Mouse (Mus musculus) spleen, postnatal 14 days (tissue): Measurements from ENCODE around the gene Ank2.
"Not testable (repeated sequence)": the region's sequence is repeated elsewhere in the genome, so short reads cannot be mapped to it uniquely, and the experiment has no call there.

Source experiments
- DNase-seq, 2 experiments: peaks; one replicate each; pipeline ENCODE4 v3.0.0; 2021 to 2022; ENCODE audit warnings: low spot score in 2 of 2

The Ank2 gene

DNA sequence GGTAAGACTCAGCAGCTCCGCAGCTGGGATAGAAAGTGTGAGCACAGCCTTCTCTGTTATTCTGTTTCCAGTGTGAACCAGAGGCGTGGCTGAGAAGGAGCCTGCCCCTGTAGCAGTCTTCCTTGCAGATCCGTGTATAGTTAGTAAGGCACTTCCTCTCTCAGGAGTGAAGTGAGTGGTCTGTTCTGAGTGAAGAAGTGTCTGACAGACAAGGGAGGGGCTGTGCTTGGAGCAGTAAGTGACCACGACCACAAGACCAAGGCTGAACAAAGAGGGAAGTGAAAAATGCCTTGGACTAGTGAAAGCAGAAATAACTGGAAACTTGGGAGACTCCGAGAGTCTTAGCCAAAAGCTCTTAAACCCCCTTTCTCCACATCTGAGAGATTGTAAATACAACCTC, 143.9 kb downstream of the Ank2 start:
- peak in 1 of 2 experiments; percentile 2 for DNase-seq

DNA sequence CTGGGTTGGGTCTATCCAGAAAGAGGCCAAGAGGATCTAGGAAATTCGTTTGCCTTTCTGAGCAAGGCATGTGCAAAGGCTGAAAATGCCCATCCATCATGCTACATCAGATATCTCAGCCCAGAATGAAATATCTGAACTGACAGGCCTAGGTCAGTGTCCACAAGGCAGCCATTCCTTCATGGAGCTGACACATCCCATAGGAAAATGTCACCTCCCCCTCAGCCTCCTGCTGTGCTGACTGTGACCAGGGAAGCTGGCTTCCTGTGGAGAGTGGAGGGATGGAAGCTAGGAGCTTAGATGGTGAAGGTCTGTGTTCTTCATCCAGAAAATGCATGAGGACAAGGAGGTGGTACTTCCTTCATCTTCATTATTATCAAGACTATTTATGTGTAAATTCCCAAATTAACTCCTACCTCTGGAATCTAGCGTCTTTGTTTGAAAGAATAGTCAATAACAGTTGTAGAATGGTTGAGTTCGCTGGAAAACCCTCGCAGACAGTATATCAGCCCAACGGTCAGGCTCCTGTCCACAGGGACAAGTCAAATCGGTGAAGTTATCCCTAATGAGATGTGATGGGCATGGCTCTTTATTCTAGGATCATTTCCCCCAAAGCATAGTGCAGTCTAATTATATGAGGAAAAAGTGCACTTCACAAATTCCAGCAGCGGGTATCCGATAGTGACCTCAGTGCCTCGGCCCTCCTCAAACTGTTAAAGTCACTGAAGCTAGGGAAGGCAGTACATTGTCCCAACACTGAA, 148.4 kb downstream of the Ank2 start:
- DNase-seq: no peak

DNA sequence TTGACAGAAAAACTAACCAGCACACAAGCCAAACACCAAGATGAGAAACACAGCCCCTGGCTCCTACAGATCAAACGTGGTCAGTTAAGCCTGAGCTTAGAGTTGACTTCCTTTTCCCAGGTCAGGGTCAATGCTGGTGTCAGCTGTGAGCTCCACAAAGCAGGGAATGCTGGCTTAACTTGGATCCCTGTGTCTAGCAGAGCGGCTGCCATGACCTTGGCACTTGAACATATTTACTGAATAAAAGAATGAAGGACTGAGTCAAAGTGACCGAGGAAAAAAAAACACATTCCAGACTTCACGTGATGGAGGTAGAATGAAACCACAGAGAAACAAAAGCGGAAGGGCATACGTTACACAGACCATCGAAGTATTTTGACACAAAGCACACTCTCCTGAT, 150.2 kb downstream of the Ank2 start:
- no peak for DNase-seq

DNA sequence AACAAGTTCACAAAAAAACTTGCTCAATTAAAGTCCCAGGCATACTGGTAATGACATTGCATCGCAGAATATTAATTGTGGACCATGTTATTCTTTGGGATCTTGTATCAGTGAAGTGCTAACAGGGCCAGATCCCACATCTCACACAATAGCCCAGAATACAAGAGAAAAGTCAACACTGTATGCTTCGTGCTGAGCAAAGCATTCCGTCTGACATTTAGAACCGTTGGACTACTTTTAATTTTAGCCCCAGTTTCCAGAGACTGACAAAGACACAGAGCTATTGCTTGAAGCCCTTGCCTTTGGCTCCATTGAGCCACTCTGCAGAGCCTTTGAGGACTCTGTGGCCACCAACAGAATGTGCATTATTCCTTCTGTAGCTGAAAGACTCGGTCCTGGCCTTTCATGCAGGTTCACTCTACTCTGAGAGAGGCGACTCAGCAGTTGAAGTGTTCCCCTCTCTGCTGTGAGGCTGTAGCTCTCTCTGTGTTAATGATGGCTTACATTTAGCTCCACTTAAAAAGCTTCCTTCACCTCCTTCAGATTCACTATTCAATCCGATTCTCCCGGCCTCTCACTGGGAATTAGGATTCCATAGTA, 153.2 kb downstream of the Ank2 start:
- no peak for DNase-seq

DNA sequence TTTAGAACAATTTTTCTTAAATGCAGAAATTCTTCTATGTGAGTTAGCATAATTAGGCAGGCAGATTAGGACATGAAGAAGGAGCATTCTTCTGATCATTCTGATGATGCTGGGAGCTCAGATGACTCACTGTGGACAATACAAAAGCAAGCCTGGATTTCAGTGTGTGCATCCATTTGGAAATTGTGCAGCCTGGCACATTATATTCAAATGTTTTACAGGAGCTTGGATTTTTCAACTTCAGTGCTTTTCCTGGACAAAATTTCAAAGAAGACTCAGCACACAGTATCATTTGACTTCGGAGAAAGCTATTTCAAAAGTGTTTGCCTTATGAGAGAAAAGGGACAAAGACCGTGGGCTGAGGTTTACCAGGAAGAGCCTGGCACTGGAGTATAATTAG, 157.8 kb downstream of the Ank2 start:
- no peak for DNase-seq

DNA sequence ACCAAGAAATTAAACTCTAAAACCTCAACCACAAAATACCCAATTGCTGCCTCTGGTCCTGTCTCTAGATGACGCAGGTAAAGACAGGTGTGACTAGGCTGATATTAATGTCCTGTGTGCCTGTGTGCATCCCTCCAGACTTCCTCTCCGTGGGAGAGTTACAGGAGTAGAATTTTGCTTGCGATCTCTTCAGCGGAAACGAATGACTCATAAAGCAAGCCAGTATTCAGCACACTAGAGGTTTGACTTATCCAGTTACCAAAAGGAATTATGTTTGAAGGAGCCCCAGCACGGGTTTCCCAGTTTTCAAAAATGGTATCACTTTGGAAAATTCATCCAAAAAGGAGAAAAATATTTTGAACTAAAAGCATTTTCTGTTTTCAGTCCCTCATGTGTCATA, 164.3 kb downstream of the Ank2 start:
- no peak for DNase-seq

DNA sequence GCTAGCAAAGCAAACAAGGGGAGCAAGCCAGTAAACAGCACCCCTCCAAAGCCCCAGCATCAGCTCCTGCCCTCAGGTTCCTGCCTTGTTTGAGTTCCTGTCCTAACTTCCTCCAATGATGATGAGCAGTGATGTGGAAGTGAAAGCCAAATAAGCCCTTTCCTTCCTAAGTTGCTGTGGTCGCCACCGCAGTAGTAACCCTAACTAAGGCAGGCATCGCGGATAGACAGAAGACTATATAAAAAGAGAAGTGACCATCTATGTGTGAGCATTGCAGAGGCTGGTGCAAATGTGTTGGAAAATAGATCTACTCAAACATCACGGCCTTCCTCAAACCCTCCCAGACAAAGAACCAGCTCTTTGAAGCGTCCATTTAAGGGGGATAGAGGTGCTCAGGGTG, 167.6 kb downstream of the Ank2 start:
- DNase-seq: no peak

DNA sequence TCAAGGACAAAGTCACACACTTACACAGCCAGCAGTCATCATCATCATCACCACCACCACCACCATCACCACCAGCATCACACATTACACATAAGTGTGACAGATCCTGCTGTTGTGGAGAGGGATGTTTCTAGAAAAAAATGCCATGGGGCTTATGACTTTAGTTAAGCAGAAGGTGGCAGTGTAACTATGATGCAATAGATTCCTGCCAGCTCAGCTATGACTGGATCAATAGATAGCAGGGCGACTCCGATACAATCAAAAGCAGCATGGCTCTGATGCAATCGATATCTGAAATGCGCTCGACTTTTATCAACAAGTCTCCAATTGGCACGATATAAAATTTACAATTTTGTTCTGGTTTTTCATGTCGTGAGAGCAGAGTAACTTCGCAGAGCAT, 172.8 kb downstream of the Ank2 start:
- no peak for DNase-seq

DNA sequence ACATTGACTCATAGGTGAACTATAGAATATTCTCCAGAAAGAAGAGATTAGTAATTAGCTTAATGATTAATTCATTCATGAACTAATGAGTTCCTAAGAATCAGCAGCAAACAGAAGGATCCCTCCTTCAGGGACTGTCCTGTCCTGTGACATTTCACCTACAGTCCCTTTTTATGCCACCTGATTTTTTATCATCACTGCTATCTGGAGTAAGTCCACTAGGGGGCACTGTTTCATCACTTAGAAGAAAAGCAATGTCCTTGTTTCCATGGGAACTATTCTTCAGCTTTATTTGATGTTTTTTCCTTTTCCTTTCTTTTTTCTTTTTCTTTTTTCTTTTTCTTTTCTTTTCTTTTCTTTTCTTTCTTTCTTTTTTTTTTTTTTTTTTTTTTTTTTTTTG, 176.3 kb downstream of the Ank2 start:
- DNase-seq: peak in 1 of 2 experiments; percentile 2

DNA sequence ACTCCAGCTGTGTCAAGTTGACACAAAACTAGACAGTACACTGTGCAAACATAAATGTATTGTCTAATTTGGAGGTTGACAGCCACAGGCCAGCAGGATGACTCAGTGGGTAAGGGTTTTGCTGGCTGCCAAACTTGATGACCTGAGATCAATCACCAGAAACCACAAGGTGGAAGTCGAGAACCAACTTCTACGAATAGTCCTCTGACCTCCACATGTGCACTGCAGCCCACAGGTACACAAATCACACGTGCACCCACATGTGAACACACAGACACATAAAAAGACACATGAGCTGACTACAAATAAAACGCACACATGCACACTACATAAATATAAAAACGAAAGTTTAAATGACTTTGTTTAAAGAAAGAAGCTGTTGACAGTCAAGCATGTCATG, 177.5 kb downstream of the Ank2 start:
- no peak for DNase-seq

DNA sequence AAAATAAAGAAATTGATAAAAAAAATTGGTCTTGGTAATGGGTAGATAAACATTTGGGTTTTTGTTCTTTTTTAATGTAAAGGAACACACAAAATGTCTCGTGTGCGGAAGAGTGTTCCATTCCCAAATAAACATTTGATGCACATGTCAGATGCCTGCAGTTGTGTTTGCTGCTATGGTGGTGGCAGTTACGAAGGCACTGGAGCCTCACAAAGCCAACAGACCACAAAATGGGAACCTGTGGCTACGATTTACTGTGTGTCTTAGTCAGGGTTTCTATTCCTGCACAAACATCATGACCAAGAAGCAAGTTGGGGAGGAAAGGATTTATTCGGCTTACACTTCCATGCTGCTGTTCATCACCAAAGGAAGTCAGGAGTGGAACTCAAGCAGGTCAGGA, 178.1 kb downstream of the Ank2 start:
- DNase-seq: not testable (repeated sequence)

DNA sequence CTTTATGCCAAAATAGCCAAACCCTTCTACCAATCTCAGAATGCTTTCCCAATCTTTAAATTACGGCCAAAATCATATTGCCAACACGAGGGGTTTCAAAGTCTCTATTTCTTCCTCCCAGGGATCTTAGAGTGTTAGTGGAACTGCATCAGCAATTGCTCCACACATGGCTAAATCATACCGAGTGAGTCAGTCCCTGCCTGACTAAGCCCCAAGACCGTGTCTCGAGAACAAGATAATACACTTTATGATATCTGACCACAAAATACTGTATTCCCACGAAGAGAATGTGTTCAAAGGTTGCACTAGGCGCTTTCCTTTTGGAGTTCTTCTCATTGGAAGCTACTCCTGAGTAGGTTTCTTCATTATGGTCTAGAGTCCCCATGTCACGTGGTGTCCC, 178.8 kb downstream of the Ank2 start:
- no peak for DNase-seq

DNA sequence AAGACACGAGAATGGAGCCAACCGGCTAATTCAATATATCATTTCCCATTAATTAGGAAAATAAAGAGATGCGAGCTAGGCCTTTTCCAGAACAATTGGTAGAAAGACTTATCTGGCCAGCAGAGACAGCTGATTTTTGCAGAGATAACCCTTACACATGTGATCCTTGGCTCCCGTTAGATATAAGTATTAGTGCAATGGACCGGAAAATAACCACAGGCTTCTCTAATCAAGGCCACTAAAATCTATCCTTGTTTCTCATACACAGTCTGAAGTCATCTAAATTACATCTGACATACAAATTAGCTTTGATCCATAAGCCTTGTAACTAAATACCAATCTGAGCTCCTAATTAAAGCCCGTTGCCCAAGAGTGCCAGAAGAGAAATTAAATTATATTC, 181.5 kb downstream of the Ank2 start:
- no peak for DNase-seq

DNA sequence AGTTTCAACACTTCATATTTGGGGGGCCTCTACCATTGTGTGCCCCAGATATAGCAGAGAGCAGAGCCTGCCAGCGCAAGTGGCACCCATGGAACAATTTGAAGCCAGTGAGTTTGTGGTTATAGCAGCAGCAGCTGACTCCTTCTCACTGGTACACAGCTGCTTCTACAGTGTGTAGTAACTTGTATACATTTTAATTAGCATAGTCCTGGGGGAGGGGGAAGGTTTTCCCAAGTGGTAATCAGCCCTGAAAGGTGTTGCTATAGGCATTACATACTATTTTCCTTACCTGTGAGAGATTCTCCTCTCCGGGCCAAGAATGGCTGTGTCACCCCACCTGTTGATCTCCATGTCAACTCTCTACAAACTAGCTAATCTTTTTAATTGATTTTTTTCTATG, 182.4 kb downstream of the Ank2 start:
- no peak for DNase-seq

DNA sequence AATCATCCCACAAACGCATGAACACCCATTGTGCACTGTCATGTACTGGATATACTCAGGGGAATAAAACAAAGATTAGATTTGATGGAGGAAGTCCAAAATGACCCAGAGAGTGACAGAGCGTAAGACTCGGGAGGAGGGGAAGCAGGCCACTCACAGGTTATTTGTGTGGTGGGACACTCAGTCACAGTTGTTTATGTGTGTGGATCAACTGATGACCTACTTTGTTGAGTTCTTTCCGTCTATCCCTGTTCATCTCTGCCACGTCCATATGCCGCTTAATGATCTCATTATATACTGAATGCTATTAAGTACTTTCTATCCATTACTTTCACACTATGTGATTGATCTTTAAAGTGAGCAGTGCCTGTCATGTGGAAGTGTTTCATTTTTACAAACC, 187.6 kb downstream of the Ank2 start:
- DNase-seq: no peak

DNA sequence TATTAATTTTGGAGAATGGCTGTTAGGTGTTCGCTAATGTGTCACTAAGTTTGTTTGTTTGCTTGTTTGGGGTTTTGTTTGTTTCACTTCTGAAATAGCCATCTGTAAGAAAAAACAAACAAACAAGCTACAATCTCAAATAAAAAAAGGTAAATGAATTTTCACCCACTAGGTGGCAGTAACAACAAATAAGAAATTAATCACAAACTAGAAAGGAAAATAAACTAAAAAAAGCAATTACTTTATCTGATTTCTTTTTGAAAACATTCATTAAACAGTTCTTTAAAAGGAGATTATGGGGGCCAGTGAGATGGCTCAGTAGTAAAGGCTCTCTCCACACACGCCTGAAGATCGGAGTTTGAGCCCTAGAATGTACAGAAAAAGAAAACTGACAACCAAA, 189.1 kb downstream of the Ank2 start:
- DNase-seq: no peak

DNA sequence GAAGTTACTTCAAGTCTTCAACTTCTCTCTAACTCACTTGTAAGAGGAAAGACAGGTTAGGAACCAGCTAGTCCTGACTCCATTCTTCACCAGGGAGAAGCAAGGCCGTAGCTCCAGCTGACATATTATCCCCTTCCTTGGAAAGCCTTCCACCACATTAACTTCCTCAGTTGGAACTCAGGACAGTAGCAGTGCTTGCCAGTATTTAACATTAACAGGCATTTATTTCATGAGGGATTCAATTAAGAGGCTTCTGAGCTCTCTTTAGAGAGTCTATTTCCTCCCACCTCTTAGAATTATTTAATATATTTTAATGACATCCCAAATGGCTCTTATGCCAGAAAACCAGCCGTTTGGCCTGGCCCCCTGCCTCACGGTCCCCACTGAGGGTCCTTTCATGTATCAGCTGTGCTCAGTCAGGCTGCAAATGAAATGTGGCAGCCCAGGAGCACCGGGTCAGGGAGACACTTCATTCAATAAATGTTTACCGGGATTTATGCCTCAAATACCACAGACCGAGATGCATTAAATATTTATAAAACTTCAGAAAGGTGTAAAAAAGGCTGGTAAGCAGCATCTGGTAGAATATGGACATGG, 195.1 kb downstream of the Ank2 start:
- DNase-seq: no peak

DNA sequence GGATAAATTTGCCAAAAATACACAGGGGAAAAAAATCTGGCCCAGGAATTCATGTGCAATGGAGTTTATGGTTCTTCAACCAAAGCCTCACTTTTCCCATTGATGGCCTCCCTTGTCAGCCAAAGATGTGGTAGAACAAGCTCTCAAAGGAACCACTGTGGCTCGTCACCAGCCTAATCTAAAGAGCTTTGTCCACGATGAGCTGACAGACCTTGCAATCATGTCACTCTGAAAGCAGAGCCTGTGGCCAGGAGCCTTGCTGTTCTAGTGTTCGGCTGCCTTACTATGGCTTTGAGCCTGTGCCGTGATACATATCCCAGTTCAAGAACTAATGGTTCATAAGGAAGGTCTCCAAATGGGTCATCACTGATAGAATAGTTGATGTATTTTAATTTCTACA, 196.1 kb downstream of the Ank2 start:
- no peak for DNase-seq

DNA sequence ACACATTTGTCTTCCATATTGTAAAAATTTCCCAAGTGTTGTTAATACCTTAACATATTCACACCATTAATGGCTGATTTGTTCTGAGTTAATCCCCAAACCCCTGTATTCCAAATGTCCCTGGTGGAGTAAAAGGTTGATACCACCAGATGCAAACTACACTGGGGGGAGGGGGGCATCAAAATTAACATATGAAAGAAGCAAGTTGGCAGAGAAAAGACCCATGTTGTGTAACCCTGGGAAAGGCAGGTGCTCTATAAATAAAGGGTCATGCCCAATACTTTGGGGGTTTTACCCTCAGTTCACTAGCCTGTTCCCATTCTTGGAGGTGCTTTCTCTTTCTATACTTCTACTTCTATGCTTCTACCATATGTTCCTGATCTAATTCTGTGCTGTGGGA, 198.4 kb downstream of the Ank2 start:
- no peak for DNase-seq

DNA sequence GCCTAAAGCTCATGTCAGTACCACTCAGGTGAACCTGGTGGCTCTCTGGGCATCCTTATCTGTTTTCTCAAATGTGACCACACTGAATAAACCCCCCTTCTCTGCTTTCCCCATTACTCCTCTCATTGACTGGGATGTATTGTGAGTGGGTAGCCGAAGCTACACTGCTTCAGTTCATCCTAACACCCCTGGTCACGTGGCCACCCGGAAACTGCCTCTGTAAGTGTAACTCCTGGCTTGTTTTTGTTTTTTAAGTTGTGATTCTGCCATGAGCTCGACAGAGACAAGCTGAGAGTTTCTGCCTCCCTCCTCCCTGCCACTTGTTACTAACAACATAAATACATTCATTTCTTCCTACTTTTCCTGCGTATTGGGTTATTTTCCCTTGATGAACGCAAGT, 203.2 kb downstream of the Ank2 start:
- no peak for DNase-seq

DNA sequence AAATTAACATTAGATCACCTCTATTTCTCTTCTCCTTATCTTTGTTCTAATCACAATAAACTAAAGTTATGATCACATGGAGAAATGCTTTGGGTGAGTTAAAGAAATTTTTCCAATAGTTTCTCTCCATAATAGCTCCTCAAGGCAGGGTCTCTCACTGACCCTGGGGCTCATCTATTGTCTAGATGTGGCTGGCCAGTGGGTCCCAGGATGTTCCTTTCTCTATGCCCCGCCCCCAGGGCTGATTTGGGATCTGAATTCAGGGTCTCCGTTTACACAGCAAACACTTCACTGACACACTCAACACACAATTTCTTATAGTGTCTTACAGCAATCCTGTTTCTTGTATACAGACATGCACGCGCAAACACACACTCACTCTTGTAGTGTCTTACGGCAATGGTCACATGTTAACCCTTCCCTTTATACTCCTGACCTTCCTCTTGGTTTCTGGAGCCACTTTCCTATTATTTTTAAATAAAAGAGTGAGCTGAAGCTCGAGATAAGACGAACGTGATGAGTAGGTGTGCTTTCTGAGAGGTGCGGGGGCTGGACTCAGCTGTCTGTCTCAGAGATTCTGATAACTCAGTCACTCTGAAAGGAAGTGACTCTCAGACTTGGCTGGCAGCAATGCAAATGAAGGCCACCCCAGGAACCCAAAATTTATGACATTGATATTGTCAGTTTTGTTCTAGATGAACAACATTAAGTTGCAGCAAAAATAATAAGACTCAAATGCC, 204.4 kb downstream of the Ank2 start:
- no peak for DNase-seq

DNA sequence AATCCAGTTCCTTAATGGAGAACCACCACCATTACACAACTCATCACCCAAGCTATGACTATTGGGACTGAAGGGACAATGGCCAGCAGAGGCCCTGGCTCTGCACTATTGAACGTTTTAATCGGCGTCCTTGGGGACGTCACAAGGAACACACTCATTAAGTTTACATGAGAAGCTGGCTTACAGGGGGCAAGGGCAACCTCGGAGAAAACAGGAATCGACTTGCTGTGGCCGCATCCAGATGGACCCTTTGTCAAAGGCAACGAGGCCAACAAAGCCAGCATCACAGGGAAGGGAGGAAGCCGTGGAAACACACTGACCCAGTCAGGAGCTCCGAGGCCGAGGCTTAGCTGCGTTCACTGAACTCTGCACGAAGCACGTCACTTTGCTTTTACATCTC, 205.1 kb downstream of the Ank2 start:
- no peak for DNase-seq

DNA sequence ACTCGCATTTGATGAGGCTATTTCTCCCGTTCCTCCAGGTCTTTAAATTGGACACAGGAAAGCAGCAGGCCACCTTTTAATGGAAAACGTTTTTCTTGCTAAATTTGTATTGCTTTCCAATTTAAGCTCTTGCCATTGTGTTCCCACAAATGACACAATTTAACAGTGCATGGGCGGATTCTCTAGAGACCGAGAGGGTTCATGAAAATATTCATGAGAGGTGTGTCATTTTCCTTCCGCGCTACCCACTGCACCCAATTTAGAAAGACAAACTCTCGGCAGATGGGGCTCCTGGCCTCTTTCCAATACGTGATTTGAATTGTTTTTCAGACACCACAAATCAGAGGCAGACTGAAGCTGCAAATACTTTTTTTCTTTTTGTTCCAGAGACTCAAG, 205.7 kb downstream of the Ank2 start:
- DNase-seq: no peak
